Mouse (Mus musculus): ENCODE measurements around the gene Terb1. TPM values are rescaled to one million over a fixed set of nuclear protein-coding genes. Genes with fewer than 3 reads are reported as not detected.

Gene Terb1
- polyA plus RNA-seq, 1 experiment: 0.54 TPM

GRCm38 (mm10) chr8:104411972-104412371, 97.7 kb downstream of the Terb1 start:
- DNase-seq (ENCODE audit: low spot score): no peak

GRCm38 (mm10) chr8:104411468-104411867, 98.2 kb downstream of the Terb1 start:
- DNase-seq (ENCODE audit: low spot score): no peak

GRCm38 (mm10) chr8:104410628-104411273, 99.0 kb downstream of the Terb1 start:
- no peak for DNase-seq (ENCODE audit: low spot score)

- DNase-seq (ENCODE audit: low spot score): no peak
These were observed 101.2 kb downstream of the Terb1 start for GRCm38 (mm10) chr8:104408328-104409110.

GRCm38 (mm10) chr8:104406340-104407128, 103.2 kb downstream of the Terb1 start:
- no peak for DNase-seq (ENCODE audit: low spot score)

GRCm38 (mm10) chr8:104405430-104406187, 104.1 kb downstream of the Terb1 start:
- DNase-seq (ENCODE audit: low spot score): no peak

GRCm38 (mm10) chr8:104403596-104403995, 106.1 kb downstream of the Terb1 start:
- no peak for DNase-seq (ENCODE audit: low spot score)

Other genes with a start within 250 kb of the Terb1 start
- gene Cmtm2a, start 216.7 kb downstream of the Terb1 start, polyA plus RNA-seq (2012; rRNA removed): not detected in 2 replicates
- not detected in 2 replicates for gene Gm45711, start 199.8 kb downstream of the Terb1 start, polyA plus RNA-seq (2012; rRNA removed)
- not detected in 2 replicates for gene Cmtm1, start 199.8 kb downstream of the Terb1 start, polyA plus RNA-seq (2012; rRNA removed)
- not detected in 2 replicates for gene Gm11020, start 188.3 kb downstream of the Terb1 start, polyA plus RNA-seq (2012; rRNA removed)
- not detected in 2 replicates for gene Cmtm2b, start 187.7 kb downstream of the Terb1 start, polyA plus RNA-seq (2012; rRNA removed)
- 72.8 and 74.9 TPM in 2 replicates for gene Cmtm3, start 170.5 kb downstream of the Terb1 start, polyA plus RNA-seq (2012; rRNA removed)
- gene Cmtm4, start 114.1 kb downstream of the Terb1 start, polyA plus RNA-seq (2012; rRNA removed): 31.4 and 32.1 TPM in 2 replicates
- gene Dync1li2, start 66.9 kb downstream of the Terb1 start, polyA plus RNA-seq (2012; rRNA removed): 79.6 and 85.8 TPM in 2 replicates
- 56.2 and 71.4 TPM in 2 replicates for gene Nae1, start 24.7 kb upstream of the Terb1 start, polyA plus RNA-seq (2012; rRNA removed)
- gene Car7, start 24.8 kb upstream of the Terb1 start, polyA plus RNA-seq (2012; rRNA removed): 3.5 and 4.7 TPM in 2 replicates
- 6.1 and 7.2 TPM in 2 replicates for gene Pdp2, start 81.5 kb upstream of the Terb1 start, polyA plus RNA-seq (2012; rRNA removed)
- gene Cdh16, start 114.5 kb upstream of the Terb1 start, polyA plus RNA-seq (2012; rRNA removed): not detected in 2 replicates
- 10.3 and 13.4 TPM in 2 replicates for gene Rrad, start 121.4 kb upstream of the Terb1 start, polyA plus RNA-seq (2012; rRNA removed)
- gene Ciao2b, start 132.1 kb upstream of the Terb1 start, polyA plus RNA-seq (2012; rRNA removed): 53.2 and 69.5 TPM in 2 replicates
- 0.09 and 0.11 TPM in 2 replicates for gene Ces2a, start 224.1 kb upstream of the Terb1 start, polyA plus RNA-seq (2012; rRNA removed)